Mouse (Mus musculus) neural tube, embryonic 15.5 days (tissue): ENCODE measurements at regions not wholly inside any gene's neighbourhood (a gene's known extent, or its start where the extent isn't known, plus 50 kb on each side); places are given as distances from the start of the nearest gene placed in this dataset.

Experiments
- ATAC-seq: fragments of 200-750 bp; cut with Nextera tagmentation; 2 replicates; pipeline ENCODE4 v1.8.0; 2017; ENCODE audit warnings: mild to moderate bottlenecking, moderate TSS enrichment, moderate library complexity; ENCODE audit not compliant: low FRiP score
- H3K27ac ChIP-seq: fragments of 300-500 bp; sonication (generic); replicated peaks from 2 replicates; pipeline ENCODE4 v1.5.1; 2015; ENCODE audit warnings: mild to moderate bottlenecking, inconsistent platforms
- H3K27me3 ChIP-seq: fragments of 300-500 bp; sonication (generic); replicated peaks from 2 replicates; pipeline ENCODE4 v1.6.1; 2015; ENCODE audit warnings: inconsistent platforms
- H3K36me3 ChIP-seq: fragments of 300-500 bp; sonication (generic); 2 replicates; pipeline ENCODE4 v1.6.1; 2015; ENCODE audit warnings: inconsistent platforms
- H3K4me1 ChIP-seq: fragments of 300-500 bp; sonication (generic); 2 replicates; pipeline ENCODE4 v1.6.1; 2015; ENCODE audit warnings: inconsistent platforms
- H3K4me2 ChIP-seq: fragments of 300-500 bp; sonication (generic); 2 replicates; pipeline ENCODE4 v1.6.1; 2015; ENCODE audit warnings: inconsistent platforms, mild to moderate bottlenecking, moderate library complexity
- H3K4me3 ChIP-seq: fragments of 300-500 bp; sonication (generic); replicated peaks from 2 replicates; pipeline ENCODE4 v1.5.1; 2015; ENCODE audit warnings: mild to moderate bottlenecking, inconsistent platforms
- H3K9ac ChIP-seq: fragments of 300-500 bp; sonication (generic); replicated peaks from 2 replicates; pipeline ENCODE4 v1.6.1; 2015; ENCODE audit warnings: mild to moderate bottlenecking, inconsistent platforms
- H3K9me3 ChIP-seq: fragments of 300-500 bp; sonication (generic); replicated peaks from 2 replicates; pipeline ENCODE4 v1.6.1; 2016; ENCODE audit warnings: inconsistent platforms
- WGBS: fragments of 180-500 bp; shearing (Covaris S2); methylation state at CpG from one replicate; pipeline ENCODE4 v1.1.7; 2015; ENCODE audit warnings: mixed read lengths; 5-methylcytosine and 5-hydroxymethylcytosine counted together

DNA sequence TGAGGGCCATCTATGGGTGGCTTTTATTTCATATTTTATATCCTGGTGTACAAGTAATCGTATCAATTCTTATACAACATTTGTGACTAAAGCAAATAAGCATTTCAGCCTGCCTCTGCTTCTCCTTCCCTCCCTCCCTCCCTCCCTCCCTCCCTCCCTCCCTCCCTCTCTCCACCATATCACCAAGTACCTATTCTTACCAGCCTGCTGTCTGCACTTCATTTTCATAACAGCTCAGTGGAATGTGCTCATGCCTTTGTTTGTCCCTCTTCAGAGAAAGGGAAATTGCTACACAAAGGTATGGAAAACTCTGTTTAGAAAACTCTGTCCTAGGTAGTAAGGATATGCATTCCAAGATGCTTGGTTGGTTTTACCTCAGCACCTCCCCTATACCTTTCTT, 343.9 kb upstream of the Cd180 start:
- Histone ChIP-seq H3K27ac (no peak overlapping the region), H3K9me3 (no peaks in the 10 kb centered on the region), H3K4me1 (no peaks in the 10 kb centered on the region), H3K4me2 (no peak overlapping the region), H3K9ac (no peak overlapping the region), H3K27me3 (no peaks in the 10 kb centered on the region), H3K36me3 (no peaks in the 10 kb centered on the region), H3K4me3 (no peak overlapping the region)
- no peak for ATAC-seq
- 97% methylated on average over 1 of the region's 1 CpGs for WGBS

- Histone ChIP-seq H3K4me2 (no peak overlapping the region), H3K9ac (no peak overlapping the region), H3K27me3 (no peaks in the 10 kb centered on the region), H3K36me3 (no peaks in the 10 kb centered on the region), H3K9me3 (no peaks in the 10 kb centered on the region), H3K27ac (no peak overlapping the region), H3K4me1 (no peaks in the 10 kb centered on the region), H3K4me3 (no peak overlapping the region)
- ATAC-seq: no peak
- 62% methylated on average over 10 of the region's 10 CpGs for WGBS
These were observed 341.1 kb upstream of the Cd180 start for GRCm38 (mm10) chr13:102352073-102352854.

- Histone ChIP-seq H3K9me3 (no peaks in the 10 kb centered on the region), H3K27ac (no peak overlapping the region), H3K9ac (no peak overlapping the region), H3K4me3 (no peak overlapping the region), H3K4me2 (no peak overlapping the region), H3K36me3 (no peaks in the 10 kb centered on the region), H3K27me3 (no peaks in the 10 kb centered on the region), H3K4me1 (no peaks in the 10 kb centered on the region)
- ATAC-seq: no peak
- 46% methylated on average over 1 of the region's 1 CpGs for WGBS
These were observed 337.8 kb upstream of the Cd180 start for GRCm38 (mm10) chr13:102355569-102355968.

GRCm38 (mm10) chr13:102372451-102373082, 320.8 kb upstream of the Cd180 start:
- ATAC-seq: no peak
- no peak overlapping the region for H3K27ac ChIP-seq
- H3K4me2 ChIP-seq: no peak overlapping the region
- H3K4me1 ChIP-seq: no peaks in the 10 kb centered on the region
- no peak overlapping the region for H3K9ac ChIP-seq
- H3K27me3 ChIP-seq: no peaks in the 10 kb centered on the region
- no peaks in the 10 kb centered on the region for H3K36me3 ChIP-seq
- H3K4me3 ChIP-seq: no peak overlapping the region
- WGBS: 33% methylated on average over 4 of the region's 4 CpGs
- no peaks in the 10 kb centered on the region for H3K9me3 ChIP-seq

DNA sequence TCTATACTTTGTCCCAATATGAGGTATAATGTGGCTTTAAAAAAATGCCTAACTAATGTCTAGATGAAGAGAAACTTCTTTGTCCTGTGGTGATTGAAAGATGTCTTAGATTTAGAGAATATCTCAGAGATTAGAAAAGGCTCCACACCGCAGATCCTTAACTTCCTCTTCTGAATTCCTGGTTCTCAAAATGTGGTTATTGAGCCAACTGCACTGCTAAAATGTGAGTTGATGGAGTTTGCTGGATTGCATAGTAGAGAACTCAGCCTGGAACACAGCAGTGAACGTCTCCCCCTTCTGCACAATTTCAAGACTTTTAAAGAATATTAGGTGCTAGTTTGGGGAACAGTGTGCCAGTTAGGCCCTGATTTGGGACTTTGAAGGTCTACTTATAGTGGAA, 312.7 kb upstream of the Cd180 start:
- Histone ChIP-seq H3K4me2 (no peak overlapping the region), H3K4me1 (no peaks in the 10 kb centered on the region), H3K36me3 (no peaks in the 10 kb centered on the region), H3K4me3 (no peak overlapping the region), H3K9ac (no peak overlapping the region), H3K9me3 (no peaks in the 10 kb centered on the region), H3K27me3 (no peaks in the 10 kb centered on the region), H3K27ac (no peak overlapping the region)
- WGBS: 89% methylated on average over 2 of the region's 2 CpGs
- no peak for ATAC-seq

GRCm38 (mm10) chr13:102391911-102392310, 301.4 kb upstream of the Cd180 start:
- Histone ChIP-seq H3K9me3 (no peaks in the 10 kb centered on the region), H3K4me2 (no peak overlapping the region)
- ATAC-seq: no peak

GRCm38 (mm10) chr13:102392868-102393661, 300.3 kb upstream of the Cd180 start:
- Histone ChIP-seq H3K4me1 (peaks cover 8% of the 10 kb centered on the region), H3K9me3 (no peaks in the 10 kb centered on the region), H3K36me3 (no peaks in the 10 kb centered on the region), H3K9ac (no peak overlapping the region), H3K4me3 (no peak overlapping the region), H3K4me2 (no peak overlapping the region), H3K27me3 (no peaks in the 10 kb centered on the region), H3K27ac (no peak overlapping the region)
- WGBS: 12% methylated on average over 10 of the region's 10 CpGs
- no peak for ATAC-seq

More at GRCm38 (mm10) chr13:102391911-102392310, 301.4 kb upstream of the Cd180 start:
- Histone ChIP-seq H3K9ac (no peak overlapping the region), H3K27me3 (no peaks in the 10 kb centered on the region), H3K27ac (no peak overlapping the region), H3K4me1 (peaks cover 8% of the 10 kb centered on the region), H3K4me3 (no peak overlapping the region), H3K36me3 (no peaks in the 10 kb centered on the region)
- WGBS: 77% methylated on average over 2 of the region's 2 CpGs

- no peak for ATAC-seq
These were observed 299.7 kb upstream of the Cd180 start for GRCm38 (mm10) chr13:102393662-102393970.

GRCm38 (mm10) chr13:102394057-102394456, 299.3 kb upstream of the Cd180 start:
- Histone ChIP-seq H3K4me1 (peaks cover 8% of the 10 kb centered on the region), H3K36me3 (no peaks in the 10 kb centered on the region), H3K9ac (no peak overlapping the region), H3K27me3 (no peaks in the 10 kb centered on the region), H3K4me2 (no peak overlapping the region), H3K27ac (no peak overlapping the region), H3K4me3 (no peak overlapping the region), H3K9me3 (no peaks in the 10 kb centered on the region)
- no peak for ATAC-seq
- 61% methylated on average over 3 of the region's 3 CpGs for WGBS

More at GRCm38 (mm10) chr13:102393662-102393970, 299.7 kb upstream of the Cd180 start:
- WGBS: 28% methylated on average over 2 of the region's 2 CpGs
- H3K27ac ChIP-seq: no peak overlapping the region
- H3K27me3 ChIP-seq: no peaks in the 10 kb centered on the region
- H3K4me2 ChIP-seq: no peak overlapping the region
- no peak overlapping the region for H3K9ac ChIP-seq
- H3K4me3 ChIP-seq: no peak overlapping the region
- H3K4me1 ChIP-seq: peaks cover 8% of the 10 kb centered on the region
- H3K36me3 ChIP-seq: no peaks in the 10 kb centered on the region
- H3K9me3 ChIP-seq: no peaks in the 10 kb centered on the region

DNA sequence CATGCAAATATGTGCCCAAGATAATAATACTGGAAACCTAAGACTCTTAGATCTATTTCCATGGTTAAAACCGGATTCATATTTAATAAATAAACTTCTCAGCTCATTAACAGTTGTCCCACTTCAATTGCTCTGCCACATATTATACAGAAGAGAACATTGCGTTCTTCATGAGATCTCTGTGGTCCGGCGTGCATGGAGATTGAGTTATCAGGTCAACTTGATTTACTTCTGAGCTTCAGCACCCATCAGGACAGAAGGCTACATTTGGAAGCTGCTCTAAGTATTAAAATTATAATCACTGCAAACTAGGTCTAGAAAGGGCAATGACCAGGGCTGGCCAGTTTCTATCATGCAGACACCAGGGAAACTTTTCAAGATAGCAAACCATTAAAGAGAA, 295.9 kb upstream of the Cd180 start:
- H3K9me3 ChIP-seq: no peaks in the 10 kb centered on the region
- no peak overlapping the region for H3K4me3 ChIP-seq
- peaks cover 8% of the 10 kb centered on the region for H3K4me1 ChIP-seq
- H3K27ac ChIP-seq: no peak overlapping the region
- H3K36me3 ChIP-seq: no peaks in the 10 kb centered on the region
- ATAC-seq: no peak
- no peak overlapping the region for H3K4me2 ChIP-seq
- H3K9ac ChIP-seq: no peak overlapping the region
- no peaks in the 10 kb centered on the region for H3K27me3 ChIP-seq
- WGBS: 95% methylated on average over 4 of the region's 4 CpGs

DNA sequence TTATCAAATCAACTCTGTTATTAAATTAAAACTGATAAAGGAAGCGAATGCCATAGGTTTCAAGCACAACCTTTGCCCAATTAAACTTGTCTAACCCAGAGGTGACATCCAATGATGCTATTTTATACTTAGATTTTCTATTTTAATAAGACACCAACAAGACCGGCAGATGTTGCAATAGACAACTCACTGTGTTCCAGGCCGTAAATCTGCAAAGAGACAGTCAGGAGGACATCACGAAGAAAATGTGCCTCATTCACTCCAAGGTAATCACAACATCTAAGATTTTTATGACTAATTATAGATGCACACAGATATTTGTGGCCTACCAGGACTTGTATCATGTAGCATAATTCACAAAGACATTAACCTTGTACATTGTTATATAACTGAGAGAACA, 281.5 kb upstream of the Cd180 start:
- Histone ChIP-seq H3K9me3 (no peaks in the 10 kb centered on the region), H3K4me2 (no peak overlapping the region), H3K4me1 (no peaks in the 10 kb centered on the region), H3K4me3 (no peak overlapping the region), H3K9ac (no peak overlapping the region), H3K36me3 (no peaks in the 10 kb centered on the region), H3K27ac (no peak overlapping the region), H3K27me3 (no peaks in the 10 kb centered on the region)
- 64% methylated on average over 4 of the region's 4 CpGs for WGBS
- ATAC-seq: no peak
